Mouse (Mus musculus) testis, adult 2 months (tissue): ENCODE measurements around the gene Snrk.

Experiments
- CTCF ChIP-seq: fragments of 200-500 bp; IDR thresholded peaks from 2 replicates; pipeline ENCODE4 v1.5.1; 2012; ENCODE audit warnings: low read depth, mild to moderate bottlenecking, inconsistent platforms, low read length, moderate library complexity; ENCODE audit not compliant: control insufficient read depth, insufficient read depth, insufficient replicate concordance
- POLR2A ChIP-seq: fragments of 200-500 bp; IDR thresholded peaks from 2 replicates; pipeline ENCODE4 v1.6.1; 2012; ENCODE audit warnings: low read depth, mild to moderate bottlenecking, inconsistent platforms, low read length, moderate library complexity; ENCODE audit not compliant: control insufficient read depth

GRCm38 (mm10) chr9:122094171-122094570, 22.9 kb upstream of the Snrk start:
- no peak for TF ChIP-seq CTCF
- no peak for TF ChIP-seq POLR2A
